In the genomic region with DNA sequence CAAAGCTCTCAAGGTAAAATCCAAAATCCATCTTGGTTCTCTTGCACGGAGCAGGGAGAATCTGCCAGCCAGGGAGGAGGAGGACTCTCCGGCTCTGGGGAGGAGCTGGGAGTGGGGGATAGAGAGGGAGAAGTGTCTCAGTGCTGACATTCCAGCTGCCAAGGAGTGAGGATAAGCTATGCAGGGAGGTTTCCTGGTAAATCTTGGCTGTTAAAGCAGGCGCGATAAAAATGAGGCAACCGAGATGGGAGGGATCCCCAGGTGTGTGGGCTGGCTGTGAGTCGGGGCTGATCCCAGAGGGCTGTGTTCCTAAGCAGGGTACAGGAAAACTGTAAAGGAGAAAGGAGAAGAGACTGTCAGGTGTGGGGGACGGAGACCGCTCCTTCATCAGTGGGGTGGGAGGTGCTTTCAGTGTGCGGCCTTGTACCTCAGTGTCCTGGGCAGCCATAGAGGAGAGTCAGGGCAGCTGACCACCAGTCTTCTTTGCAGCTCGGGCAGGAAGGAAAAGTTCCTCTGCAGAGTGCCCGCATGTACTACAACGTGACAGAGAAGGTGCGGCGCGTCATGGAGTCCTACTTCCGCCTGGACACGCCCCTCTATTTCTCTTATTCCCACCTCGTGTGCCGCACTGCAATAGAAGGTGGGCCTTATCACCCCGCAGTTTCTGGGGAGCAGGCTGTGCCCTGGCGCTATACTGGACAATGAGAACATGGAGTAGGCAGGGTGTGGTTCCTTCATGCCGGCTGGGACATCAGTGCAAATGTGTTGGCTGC, we compare ENCODE assay signal across 17 mouse cellular contexts. TPM values are rescaled to one million over a fixed set of nuclear protein-coding genes. Genes with fewer than 3 reads are reported as not detected.
DNase-seq lines count a peak whose midpoint lies in the region; ATAC-seq and TF ChIP-seq lines count a peak whose summit lies in the region.
"Had no signal": no experiment of that assay in that cellular context is flagged by ENCODE, and none has a peak within 500 bp of the region (broad histone marks: within the 10 kb centered on the region; RNA-seq: fewer than 3 reads in every experiment).

No protein-coding gene starts in this region.

- H3K27ac ChIP-seq in intestine, postnatal 0 days (ENCODE audit: low read depth, low read length): no peak overlapping the region
- no peak overlapping the region for H3K27ac ChIP-seq in intestine, embryonic 15.5 days
- no peak overlapping the region for H3K27ac ChIP-seq in kidney, adult 2 months (ENCODE audit: insufficient read depth, low read depth, low read length)
- H3K27ac ChIP-seq: embryonic facial prominence, embryonic 12.5 days; hindbrain, embryonic 14.5 days; kidney, embryonic 15.5 days had no signal

- no peak for TF ChIP-seq POLR2A in brain, embryonic 14.5 days (IDR thresholded peaks at IDR 0.05; ENCODE audit: borderline replicate concordance, extremely low read depth, insufficient read depth, insufficient read length, poor library complexity, severe bottlenecking)
- TF ChIP-seq POLR2A in kidney, adult 2 months (IDR thresholded peaks at IDR 0.05; ENCODE audit: low read depth, low read length): no peak

- WGBS in intestine, postnatal 0 days: 71% methylated on average over 22 of the region's 22 CpGs
- WGBS in intestine, embryonic 15.5 days: 76% methylated on average over 22 of the region's 22 CpGs
- WGBS in kidney, adult 2 months: 81% methylated on average over 22 of the region's 22 CpGs

- no peaks in the 10 kb centered on the region for H3K9me3 ChIP-seq in intestine, postnatal 0 days (ENCODE audit: control insufficient read depth)
- H3K9me3 ChIP-seq in intestine, embryonic 15.5 days: no peaks in the 10 kb centered on the region
- H3K9me3 ChIP-seq: embryonic facial prominence, embryonic 12.5 days; forebrain, embryonic 13.5 days; kidney, embryonic 15.5 days; limb, embryonic 15.5 days had no signal

- no peak overlapping the region for H3K9ac ChIP-seq in intestine, postnatal 0 days (ENCODE audit: low read depth, low read length)
- H3K9ac ChIP-seq in intestine, embryonic 15.5 days: no peak overlapping the region
- H3K9ac ChIP-seq: embryonic facial prominence, embryonic 12.5 days; forebrain, embryonic 13.5 days; hindbrain, embryonic 14.5 days; kidney, embryonic 15.5 days; limb, embryonic 15.5 days had no signal

- no peak for TF ChIP-seq CTCF in intestine, postnatal 0 days (IDR thresholded peaks at IDR 0.05; ENCODE audit: low read depth)
- no peak for TF ChIP-seq CTCF in brain, embryonic 14.5 days (IDR thresholded peaks at IDR 0.05; ENCODE audit: borderline replicate concordance, extremely low read depth, insufficient read depth, insufficient read length)
- no peak for TF ChIP-seq CTCF in kidney, adult 2 months (conservative IDR thresholded peaks at IDR 0.05; ENCODE audit: insufficient read depth, insufficient read length, low read depth, low read length)

- H3K27me3 ChIP-seq in intestine, postnatal 0 days (replicated peaks; ENCODE audit: control insufficient read depth, insufficient read depth, low read length): no peaks in the 10 kb centered on the region
- H3K27me3 ChIP-seq in intestine, embryonic 15.5 days (replicated peaks): no peaks in the 10 kb centered on the region
- H3K27me3 ChIP-seq in kidney, adult 2 months (replicated peaks; ENCODE audit: control insufficient read depth, insufficient read depth, low read length): no peaks in the 10 kb centered on the region
- H3K27me3 ChIP-seq: CH12.LX; embryonic facial prominence, embryonic 12.5 days; forebrain, embryonic 13.5 days; kidney, embryonic 15.5 days; limb, embryonic 15.5 days; Patski had no signal

- no peak for ATAC-seq in intestine, postnatal 0 days
- ATAC-seq in intestine, embryonic 15.5 days: no peak
- ATAC-seq: forebrain, embryonic 13.5 days; Patski had no signal

- peak overlapping the region; percentile 9; the same call in 1 of the 2 replicates for H3K4me2 ChIP-seq in intestine, postnatal 0 days (replicated peaks; ENCODE audit: low read depth)
- no peak overlapping the region for H3K4me2 ChIP-seq in intestine, embryonic 15.5 days (replicated peaks)
- H3K4me2 ChIP-seq: embryonic facial prominence, embryonic 12.5 days; forebrain, embryonic 13.5 days; hindbrain, embryonic 14.5 days; kidney, embryonic 15.5 days; limb, embryonic 15.5 days had no signal

- H3K36me3 ChIP-seq in intestine, postnatal 0 days (ENCODE audit: control insufficient read depth, insufficient read depth): peaks cover 31% of the 10 kb centered on the region
- H3K36me3 ChIP-seq in intestine, embryonic 15.5 days: peaks cover 9% of the 10 kb centered on the region; the same call in 1 of the 2 replicates
- H3K36me3 ChIP-seq in kidney, adult 2 months (ENCODE audit: control insufficient read depth, insufficient read depth, low read length): no peaks in the 10 kb centered on the region

- no peak overlapping the region for H3K4me3 ChIP-seq in intestine, postnatal 0 days (ENCODE audit: low read depth, low read length)
- no peak overlapping the region for H3K4me3 ChIP-seq in intestine, embryonic 15.5 days (replicated peaks)
- no peak overlapping the region for H3K4me3 ChIP-seq in kidney, adult 2 months (ENCODE audit: insufficient read depth, low read depth, low read length)
- H3K4me3 ChIP-seq: embryonic facial prominence, embryonic 12.5 days; forebrain, embryonic 13.5 days; kidney, embryonic 15.5 days; limb, embryonic 15.5 days; myocyte had no signal

- no peaks in the 10 kb centered on the region for H3K4me1 ChIP-seq in intestine, postnatal 0 days (replicated peaks; ENCODE audit: control insufficient read depth, insufficient read depth, low read length)
- H3K4me1 ChIP-seq in intestine, embryonic 15.5 days (replicated peaks): 0 out of 2 replicates have a peak, but pooled peaks cover 3% of the 10 kb centered on the region
- 0 out of 2 replicates have a peak, but pooled peaks cover 3% of the 10 kb centered on the region for H3K4me1 ChIP-seq in kidney, adult 2 months (ENCODE audit: control insufficient read depth, insufficient read depth, low read length)
- H3K4me1 ChIP-seq: embryonic facial prominence, embryonic 12.5 days had no signal

- DNase-seq in brain, embryonic 14.5 days (ENCODE audit: low read depth): peak; percentile 27
- peak; percentile 22 to 42 for DNase-seq in frontal cortex, postnatal 10 days (ENCODE audit: low spot score in 2 of 2)
- peak; percentile 71 for DNase-seq in right cerebral cortex, postnatal 25 days
- no peak for DNase-seq in kidney, adult 2 months
- no peak for DNase-seq in adrenal gland, postnatal 10 days

RNA-seq across cellular contexts. Expression of gene Cldn19, which starts 10.6 kb away (rescaled TPM):
- polyA plus RNA-seq in intestine, postnatal 0 days (2015; fragmentation: Nextera tagmentation; extraction: Ambion mirVana): 12.8 and 13.5 TPM in 2 replicates
- 0.08 and 0.14 TPM in 2 replicates for polyA plus RNA-seq in intestine, embryonic 15.5 days (2015; fragmentation: Nextera tagmentation; extraction: Ambion mirVana)
- 0.87 and 2.2 TPM in 2 replicates for polyA plus RNA-seq in brain, embryonic 14.5 days (2012; rRNA removed)
- polyA plus RNA-seq in kidney, adult 2 months (2012; rRNA removed): 83.6 and 95.0 TPM in 2 replicates
- total RNA-seq in adrenal gland, postnatal 10 days (2021): under 1 TPM; 0.54 to 0.64 TPM
- total RNA-seq: CH12.LX had no signal

RNA-seq across cellular contexts. Expression of gene P3h1, which starts 11.9 kb away (rescaled TPM):
- polyA plus RNA-seq in intestine, postnatal 0 days (2015; fragmentation: Nextera tagmentation; extraction: Ambion mirVana): 12.2 and 13.0 TPM in 2 replicates
- polyA plus RNA-seq in intestine, embryonic 15.5 days (2015; fragmentation: Nextera tagmentation; extraction: Ambion mirVana): 27.3 and 28.5 TPM in 2 replicates
- polyA plus RNA-seq in brain, embryonic 14.5 days (2012; rRNA removed): 23.2 and 24.4 TPM in 2 replicates
- polyA plus RNA-seq in kidney, adult 2 months (2012; rRNA removed): 16.0 and 18.0 TPM in 2 replicates
- 10 to 100 TPM; 26.2 to 29.3 TPM for total RNA-seq in adrenal gland, postnatal 10 days (2021)

RNA-seq across cellular contexts. Expression of gene AU022252, which starts 12.1 kb away (rescaled TPM):
- polyA plus RNA-seq in intestine, postnatal 0 days (2015; fragmentation: Nextera tagmentation; extraction: Ambion mirVana): 15.0 and 15.1 TPM in 2 replicates
- polyA plus RNA-seq in intestine, embryonic 15.5 days (2015; fragmentation: Nextera tagmentation; extraction: Ambion mirVana): 28.1 and 30.9 TPM in 2 replicates
- 13.5 and 18.2 TPM in 2 replicates for polyA plus RNA-seq in brain, embryonic 14.5 days (2012; rRNA removed)
- 9.9 and 11.8 TPM in 2 replicates for polyA plus RNA-seq in kidney, adult 2 months (2012; rRNA removed)
- total RNA-seq in adrenal gland, postnatal 10 days (2021): 10 to 100 TPM; 24.9 to 25.6 TPM

RNA-seq across cellular contexts. Expression of gene Tmem269, which starts 26.6 kb away (rescaled TPM):
- polyA plus RNA-seq in intestine, postnatal 0 days (2015; fragmentation: Nextera tagmentation; extraction: Ambion mirVana): 0.10 and 0.12 TPM in 2 replicates
- polyA plus RNA-seq in intestine, embryonic 15.5 days (2015; fragmentation: Nextera tagmentation; extraction: Ambion mirVana): not detected in 2 replicates
- 0.66 and 0.79 TPM in 2 replicates for polyA plus RNA-seq in brain, embryonic 14.5 days (2012; rRNA removed)
- 0.13 and 0.29 TPM in 2 replicates for polyA plus RNA-seq in kidney, adult 2 months (2012; rRNA removed)
- total RNA-seq in adrenal gland, postnatal 10 days (2021): under 1 TPM; 0.27 to 0.39 TPM
- total RNA-seq: adrenal gland, adult 2 months; gastrocnemius, postnatal 4 days had no signal
- polyA plus RNA-seq: embryonic facial prominence, embryonic 12.5 days; forebrain, embryonic 13.5 days; hindbrain, embryonic 14.5 days; kidney, embryonic 15.5 days; limb, embryonic 15.5 days; Patski had no signal

RNA-seq across cellular contexts. Expression of gene Svbp, which starts 49.5 kb away (rescaled TPM):
- 88.1 and 91.6 TPM in 2 replicates for polyA plus RNA-seq in intestine, postnatal 0 days (2015; fragmentation: Nextera tagmentation; extraction: Ambion mirVana)
- polyA plus RNA-seq in intestine, embryonic 15.5 days (2015; fragmentation: Nextera tagmentation; extraction: Ambion mirVana): 109 and 116 TPM in 2 replicates
- 132 and 160 TPM in 2 replicates for polyA plus RNA-seq in brain, embryonic 14.5 days (2012; rRNA removed)
- 29.2 and 35.4 TPM in 2 replicates for polyA plus RNA-seq in kidney, adult 2 months (2012; rRNA removed)
- total RNA-seq in adrenal gland, postnatal 10 days (2021): 10 to 100 TPM; 24.6 to 27.8 TPM

Comparison
In these comparisons a context has a peak if more than half of its experiments do, and no peak if none do; other contexts are left out.
1. DNase-seq: peak in brain, embryonic 14.5 days (single experiment), frontal cortex, postnatal 10 days (2 of 2) and right cerebral cortex, postnatal 25 days (single experiment); none in kidney, adult 2 months (single experiment) and adrenal gland, postnatal 10 days (single experiment).